Mouse (Mus musculus) limb, embryonic 12.5 days (tissue): Measurements from ENCODE around the gene Scaf8. TPM values are rescaled to one million over a fixed set of nuclear protein-coding genes. Genes with fewer than 3 reads are reported as not detected.
"Not testable (repeated sequence)": the region's sequence is repeated elsewhere in the genome, so short reads cannot be mapped to it uniquely, and the experiment has no call there.

ENCODE experiments used
- ATAC-seq: fragments of 200-750 bp; cut with Nextera tagmentation; 2 replicates; pipeline ENCODE4 v1.8.0; 2017; ENCODE audit warnings: low read depth, moderate TSS enrichment; ENCODE audit not compliant: insufficient number of reproducible peaks, insufficient read depth, low FRiP score, low TSS enrichment
- H3K27ac ChIP-seq: fragments of 300-500 bp; sonication (generic); 2 replicates; pipeline ENCODE4 v1.5.1; 2016; ENCODE audit warnings: mild to moderate bottlenecking, moderate library complexity
- H3K27me3 ChIP-seq: fragments of 300-500 bp; sonication (generic); 2 replicates; pipeline ENCODE4 v1.6.1; 2016; ENCODE audit warnings: mild to moderate bottlenecking, moderate library complexity
- H3K36me3 ChIP-seq: fragments of 300-500 bp; sonication (generic); 2 replicates; pipeline ENCODE4 v1.6.1; 2016; ENCODE audit warnings: mild to moderate bottlenecking, moderate library complexity
- H3K4me1 ChIP-seq: fragments of 300-500 bp; sonication (generic); replicated peaks from 2 replicates; pipeline ENCODE4 v1.6.1; 2016
- H3K4me2 ChIP-seq: fragments of 300-500 bp; sonication (generic); 2 replicates; pipeline ENCODE4 v1.6.1; 2016; ENCODE audit warnings: mild to moderate bottlenecking, moderate library complexity
- H3K4me3 ChIP-seq: fragments of 300-500 bp; sonication (generic); replicated peaks from 2 replicates; pipeline ENCODE4 v1.5.1; 2016; ENCODE audit warnings: mild to moderate bottlenecking
- H3K9ac ChIP-seq: fragments of 300-500 bp; sonication (generic); replicated peaks from 2 replicates; pipeline ENCODE4 v1.6.1; 2016; ENCODE audit warnings: mild to moderate bottlenecking, moderate library complexity
- H3K9me3 ChIP-seq: fragments of 300-500 bp; sonication (generic); 2 replicates; pipeline ENCODE4 v1.6.1; 2016; ENCODE audit warnings: mild to moderate bottlenecking, moderate library complexity
- WGBS: fragments of 180-500 bp; shearing (Covaris S2); methylation state at CpG from one replicate; pipeline ENCODE4 v1.1.7; 2016; 5-methylcytosine and 5-hydroxymethylcytosine counted together
- polyA plus RNA-seq: library from polyadenylated mRNA; unstranded; fragments of >200 nt; fragmentation: Nextera tagmentation; extraction: Ambion mirVana; gene quantifications from 2 replicates; pipeline ENCODE4 v1.2.1, GENCODE M21; 2016

Scaf8 gene
- polyA plus RNA-seq, 1 experiment from 2014 or later, result 28.8 TPM

- Histone ChIP-seq H3K4me1 (no peaks in the 10 kb centered on the region; the same call in 1 of the 2 replicates), H3K27ac (peak overlapping the region; percentile 89), H3K9ac (peak overlapping the region; percentile 66), H3K9me3 (peaks cover 3% of the 10 kb centered on the region; the same call in 1 of the 2 replicates), H3K27me3 (no peaks in the 10 kb centered on the region), H3K4me2 (peak overlapping the region; percentile 64), H3K4me3 (peak overlapping the region; percentile 51), H3K36me3 (no peaks in the 10 kb centered on the region)
- ATAC-seq, result peak; percentile 23
- WGBS, result under 1% methylated on average over 31 of the region's 31 CpGs
Measured at GRCm38 (mm10) chr17:3084551-3084930, 30.2 kb upstream of the Scaf8 start.

- Histone ChIP-seq H3K9me3 (peaks cover 3% of the 10 kb centered on the region; the same call in 1 of the 2 replicates), H3K4me3 (peak overlapping the region; percentile 51), H3K27ac (peak overlapping the region; percentile 89; the same call in 1 of the 2 replicates), H3K27me3 (no peaks in the 10 kb centered on the region), H3K9ac (no peak overlapping the region), H3K4me2 (peak overlapping the region; percentile 64), H3K36me3 (no peaks in the 10 kb centered on the region), H3K4me1 (no peaks in the 10 kb centered on the region; the same call in 1 of the 2 replicates)
- WGBS, result 63% methylated on average over 3 of the region's 3 CpGs
- no peak for ATAC-seq
Measured at GRCm38 (mm10) chr17:3085152-3085551, 29.6 kb upstream of the Scaf8 start.

- 53% methylated on average over 4 of the region's 4 CpGs for WGBS
- Histone ChIP-seq H3K27ac (no peak overlapping the region), H3K9ac (no peak overlapping the region), H3K9me3 (no peaks in the 10 kb centered on the region), H3K27me3 (no peaks in the 10 kb centered on the region), H3K36me3 (no peaks in the 10 kb centered on the region), H3K4me2 (no peak overlapping the region), H3K4me3 (no peak overlapping the region), H3K4me1 (no peaks in the 10 kb centered on the region)
- no peak for ATAC-seq
Measured at GRCm38 (mm10) chr17:3092682-3093081, 22.1 kb upstream of the Scaf8 start.

- H3K9ac ChIP-seq, ATAC-seq, H3K4me1 ChIP-seq, H3K4me2 ChIP-seq, H3K4me3 ChIP-seq, H3K9me3 ChIP-seq, H3K27ac ChIP-seq, H3K27me3 ChIP-seq, H3K36me3 ChIP-seq: not testable (repeated sequence)
- WGBS, result 80% methylated on average over 1 of the region's 1 CpGs
Measured at GRCm38 (mm10) chr17:3099273-3099672, 15.5 kb upstream of the Scaf8 start.

GRCm38 (mm10) chr17:3102336-3103165 is 12.2 kb upstream of the Scaf8 start:
- WGBS, result 2% methylated on average over 14 of the region's 14 CpGs
- Histone ChIP-seq H3K4me2 (peak overlapping the region; percentile 65), H3K36me3 (peaks cover 4% of the 10 kb centered on the region; the same call in 1 of the 2 replicates), H3K27me3 (no peaks in the 10 kb centered on the region), H3K9ac (peak overlapping the region; percentile 42; the same call in 1 of the 2 replicates), H3K4me1 (peaks cover 9% of the 10 kb centered on the region; the same call in 1 of the 2 replicates), H3K27ac (peak overlapping the region; percentile 35; the same call in 1 of the 2 replicates), H3K4me3 (peak overlapping the region; percentile 37), H3K9me3 (no peaks in the 10 kb centered on the region)
- ATAC-seq, result peak; percentile 86

- no peak for ATAC-seq
- no peak overlapping the region for H3K27ac ChIP-seq
- no peaks in the 10 kb centered on the region for H3K9me3 ChIP-seq
- WGBS, result 84% methylated on average over 6 of the region's 6 CpGs
- H3K27me3 ChIP-seq, result no peaks in the 10 kb centered on the region
- H3K4me2 ChIP-seq, result no peak overlapping the region
- peaks cover 4% of the 10 kb centered on the region; the same call in 1 of the 2 replicates for H3K36me3 ChIP-seq
- H3K9ac ChIP-seq, result no peak overlapping the region
- H3K4me3 ChIP-seq, result no peak overlapping the region
- peaks cover 9% of the 10 kb centered on the region; the same call in 1 of the 2 replicates for H3K4me1 ChIP-seq
Measured at GRCm38 (mm10) chr17:3104154-3104931, 10.4 kb upstream of the Scaf8 start.

- ATAC-seq, result no peak
- Histone ChIP-seq H3K4me2 (no peak overlapping the region), H3K27ac (no peak overlapping the region), H3K9me3 (no peaks in the 10 kb centered on the region), H3K4me1 (peaks cover 9% of the 10 kb centered on the region; the same call in 1 of the 2 replicates), H3K27me3 (no peaks in the 10 kb centered on the region), H3K4me3 (no peak overlapping the region), H3K9ac (no peak overlapping the region), H3K36me3 (peaks cover 4% of the 10 kb centered on the region; the same call in 1 of the 2 replicates)
- WGBS, result 79% methylated on average over 1 of the region's 1 CpGs
Measured at GRCm38 (mm10) chr17:3105022-3105421, 9.8 kb upstream of the Scaf8 start.

GRCm38 (mm10) chr17:3113737-3114357 is 925 bp upstream of the Scaf8 start:
- Histone ChIP-seq H3K27me3 (no peaks in the 10 kb centered on the region), H3K9me3 (no peaks in the 10 kb centered on the region)

GRCm38 (mm10) chr17:3114358-3114719 is 433 bp upstream of the Scaf8 start:
- Histone ChIP-seq H3K9ac (peak overlapping the region; percentile 98), H3K27me3 (no peaks in the 10 kb centered on the region), H3K4me1 (peaks cover 6% of the 10 kb centered on the region), H3K9me3 (no peaks in the 10 kb centered on the region), H3K36me3 (peaks cover 6% of the 10 kb centered on the region), H3K4me2 (peak overlapping the region; percentile 73), H3K27ac (peak overlapping the region; percentile 99), H3K4me3 (peak overlapping the region; percentile 98)
- peak; percentile 68 for ATAC-seq
- WGBS, result under 1% methylated on average over 31 of the region's 31 CpGs

More at GRCm38 (mm10) chr17:3113737-3114357, 925 bp upstream of the Scaf8 start:
- ATAC-seq, result no peak
- Histone ChIP-seq H3K9ac (peak overlapping the region; percentile 98), H3K4me2 (peak overlapping the region; percentile 73), H3K4me3 (peak overlapping the region; percentile 98), H3K4me1 (peaks cover 6% of the 10 kb centered on the region), H3K36me3 (peaks cover 6% of the 10 kb centered on the region), H3K27ac (peak overlapping the region; percentile 99)
- 3% methylated on average over 16 of the region's 16 CpGs for WGBS

GRCm38 (mm10) chr17:3115380-3115974 is 705 bp downstream of the Scaf8 start:
- peak overlapping the region; percentile 98 for H3K9ac ChIP-seq
- H3K27me3 ChIP-seq, result no peaks in the 10 kb centered on the region
- WGBS, result 1% methylated on average over 47 of the region's 47 CpGs
- H3K36me3 ChIP-seq, result peaks cover 11% of the 10 kb centered on the region
- peak overlapping the region; percentile 73 for H3K4me2 ChIP-seq
- peak; percentile 57 for ATAC-seq
- no peaks in the 10 kb centered on the region for H3K9me3 ChIP-seq
- H3K4me3 ChIP-seq, result peak overlapping the region; percentile 98
- peak overlapping the region; percentile 99 for H3K27ac ChIP-seq
- peaks cover 6% of the 10 kb centered on the region for H3K4me1 ChIP-seq
